Mouse (Mus musculus) cerebellum, adult 9-10 months (tissue): ENCODE data around the gene Akp3.
A peak's percentile ranks its signal among the peaks of the same experiment; 100 is the strongest.

Source experiments
- DNase-seq: peaks from one replicate; pipeline ENCODE4 v3.0.0; 2022

Gene Akp3

DNA sequence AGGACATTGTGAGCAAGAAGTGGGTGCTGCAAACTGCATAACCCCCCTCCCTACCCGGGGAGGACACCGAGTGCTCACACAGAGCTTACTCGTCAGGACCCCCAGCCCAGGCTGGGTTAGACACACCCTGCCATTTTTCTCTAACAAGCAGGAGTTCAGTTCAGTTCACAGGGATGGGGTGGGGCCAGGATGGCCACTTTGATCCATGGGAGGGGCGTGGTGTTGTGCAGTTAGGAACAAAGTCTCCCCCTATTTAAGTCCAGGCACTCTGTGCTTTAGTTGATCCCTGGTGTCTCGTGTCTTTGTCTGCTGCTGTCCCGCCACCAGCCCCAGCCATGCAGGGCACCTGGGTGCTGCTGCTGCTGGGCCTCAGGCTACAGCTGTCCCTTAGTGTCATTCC, at the start of gene Akp3:
TSS of gene Akp3 (plus strand) at position 301 of the 400 bp plus-strand sequence.
- DNase-seq, result no peak

DNA sequence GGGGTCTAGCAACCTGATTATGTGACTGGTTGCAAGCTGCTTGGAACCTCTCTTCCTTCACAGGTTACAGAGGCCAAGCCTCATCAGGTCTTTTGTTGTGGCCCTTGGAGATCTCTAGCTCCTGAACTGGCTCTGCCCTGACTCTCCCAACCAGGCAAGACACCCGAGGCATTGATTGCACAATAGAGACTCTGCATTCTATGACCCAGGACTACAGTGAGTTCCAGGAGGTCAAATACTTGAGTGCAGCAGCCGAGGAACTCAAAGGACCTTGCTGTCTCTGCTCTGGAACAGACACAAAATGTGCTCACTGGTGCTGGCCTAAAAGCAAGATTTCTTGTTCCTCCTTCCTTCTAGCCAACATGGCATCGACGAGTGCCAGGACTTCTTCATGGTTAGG, 38.6 kb upstream of the Akp3 start:
- DNase-seq, result no peak

DNA sequence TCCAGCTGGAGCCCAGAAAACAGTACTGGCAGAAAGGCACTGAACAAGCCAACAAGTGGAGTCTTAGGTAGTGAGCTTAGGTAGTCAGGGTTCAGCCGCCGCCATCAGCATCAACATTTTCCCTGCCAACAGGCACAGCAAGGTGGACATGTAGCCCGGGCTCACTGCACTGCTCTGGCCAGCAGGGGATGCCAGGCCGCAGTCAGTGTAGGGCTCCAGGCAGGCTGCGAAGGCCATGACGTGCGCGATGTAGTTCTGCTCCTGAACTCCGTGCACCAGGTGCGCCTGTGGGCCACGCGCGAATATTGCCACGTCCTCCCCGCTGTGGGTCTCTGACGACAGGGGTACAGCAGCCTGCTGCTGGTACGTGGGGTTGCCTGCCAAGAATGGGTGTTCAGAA, 37.8 kb upstream of the Akp3 start:
- no peak for DNase-seq

GRCm38 (mm10) chr1:87089251-87089650, 35.5 kb upstream of the Akp3 start:
- DNase-seq, result no peak

- no peak for DNase-seq
These were observed 34.9 kb upstream of the Akp3 start, which contains the start of gene Alppl2 for GRCm38 (mm10) chr1:87089828-87090227. TSS of gene Alppl2 (minus strand) at chr1:87089928.

DNA sequence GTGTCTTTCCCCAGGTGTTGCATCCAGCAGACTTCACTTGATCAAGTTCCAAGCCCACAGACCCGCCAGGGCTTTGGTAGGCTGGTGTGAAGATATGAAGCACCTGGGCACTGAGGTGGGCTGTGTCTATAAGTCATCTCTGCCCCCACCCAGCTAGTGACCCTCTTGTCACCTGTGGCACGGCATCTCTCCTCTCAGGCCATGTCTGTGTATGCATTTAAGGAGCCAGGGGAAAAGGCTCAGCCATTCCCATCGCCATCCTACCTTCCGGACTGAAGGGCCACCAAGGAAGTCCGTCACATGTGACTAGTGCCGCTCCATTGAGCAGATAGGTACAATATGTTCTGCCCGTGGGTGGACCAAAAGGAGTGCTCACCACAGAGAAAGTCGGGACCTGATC, 29.1 kb upstream of the Akp3 start:
- no peak for DNase-seq

DNA sequence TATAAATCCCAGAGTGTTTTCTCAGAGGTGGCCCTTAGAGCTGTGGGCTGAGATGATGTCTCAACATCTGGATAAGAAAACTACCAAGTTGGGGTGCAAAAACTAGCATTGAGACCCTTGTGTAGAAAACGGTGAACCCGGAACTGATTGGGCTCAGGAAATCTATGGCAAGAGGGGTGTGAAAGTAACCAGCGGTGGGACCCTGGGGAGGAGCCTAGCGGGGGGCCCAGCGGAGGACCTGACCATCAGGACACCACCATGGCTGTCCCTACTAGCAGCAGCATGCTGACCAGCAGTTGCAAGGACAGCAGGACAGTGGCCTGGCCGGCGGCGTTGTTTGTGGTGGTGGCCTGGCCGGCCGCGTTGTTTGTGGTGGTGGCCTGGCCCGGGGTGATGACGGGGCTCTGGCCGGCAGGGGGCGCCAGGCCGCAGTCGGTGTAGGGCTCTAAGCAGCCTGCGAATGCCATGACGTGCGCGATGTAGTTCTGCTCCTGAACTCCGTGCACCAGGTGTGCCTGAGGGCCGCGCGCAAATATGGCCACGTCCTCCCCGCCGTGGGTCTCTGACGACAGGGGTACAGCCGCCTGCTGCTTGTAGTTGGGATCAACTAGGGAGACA, 26.3 kb upstream of the Akp3 start:
- peak; percentile 3 for DNase-seq

- DNase-seq, result no peak
These were observed 23.4 kb upstream of the Akp3 start, which contains the start of gene Alpi for GRCm38 (mm10) chr1:87101411-87101810. TSS of gene Alpi (minus strand) at chr1:87101606.

DNA sequence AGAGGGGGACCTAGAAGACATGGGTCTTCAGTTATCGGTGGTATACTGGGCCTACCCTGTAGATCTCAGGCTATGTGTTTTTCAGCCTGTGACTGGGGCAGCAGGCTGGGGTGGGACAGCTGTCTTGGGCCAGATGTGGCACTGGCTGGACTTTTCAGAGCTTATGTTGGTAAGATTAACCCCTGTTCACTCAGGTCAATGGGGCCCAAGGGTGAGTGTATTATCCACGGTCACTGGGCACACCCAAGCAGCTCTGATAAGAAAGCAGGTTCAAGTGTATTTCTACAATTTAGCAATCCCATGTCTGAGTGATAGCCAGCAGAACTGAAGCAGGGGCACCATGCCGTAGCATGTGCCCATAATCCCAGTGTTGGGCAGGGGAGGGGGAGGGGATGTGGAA, 22.7 kb upstream of the Akp3 start:
- no peak for DNase-seq

DNA sequence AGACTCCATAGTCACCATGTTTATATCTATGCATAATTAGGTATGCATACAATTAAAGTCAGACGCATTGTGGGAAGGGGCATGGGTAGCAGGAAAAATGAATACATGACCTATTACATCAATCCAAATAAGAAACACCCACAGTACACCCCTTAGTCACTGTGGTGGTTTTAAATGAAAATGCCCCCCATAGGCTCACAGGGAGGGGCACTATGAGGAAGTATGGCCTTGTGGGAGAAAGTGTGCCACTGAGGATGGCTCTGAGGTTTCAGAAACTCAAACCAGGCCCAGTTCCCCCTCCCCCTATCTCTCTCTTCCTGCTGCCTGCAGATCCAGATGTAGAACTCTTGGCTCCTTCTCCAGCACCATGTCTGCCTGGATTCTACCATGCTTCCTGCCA, 20.8 kb upstream of the Akp3 start:
- no peak for DNase-seq

GRCm38 (mm10) chr1:87106536-87106935, 18.2 kb upstream of the Akp3 start:
- DNase-seq, result no peak

DNA sequence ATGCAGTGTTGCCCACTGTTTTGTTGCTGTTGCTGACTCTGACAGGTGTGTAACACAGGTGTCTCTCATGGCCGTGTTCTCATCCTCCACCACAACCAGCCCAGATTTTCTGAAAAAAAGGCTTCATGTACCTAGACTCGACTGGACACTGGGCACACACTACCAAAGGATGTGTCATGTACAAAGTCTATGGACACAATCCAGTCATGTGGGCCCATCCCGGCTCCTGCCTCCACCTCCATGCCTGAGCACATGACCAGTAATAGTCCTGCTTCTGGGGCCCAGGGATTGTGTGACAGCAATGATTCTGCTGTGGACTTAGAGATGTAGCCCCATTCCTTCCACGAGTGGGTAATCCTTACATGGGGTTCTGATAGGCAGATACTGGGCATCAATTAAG, 16.2 kb upstream of the Akp3 start:
- no peak for DNase-seq

GRCm38 (mm10) chr1:87111719-87112354, 12.9 kb upstream of the Akp3 start:
- DNase-seq, result no peak

DNA sequence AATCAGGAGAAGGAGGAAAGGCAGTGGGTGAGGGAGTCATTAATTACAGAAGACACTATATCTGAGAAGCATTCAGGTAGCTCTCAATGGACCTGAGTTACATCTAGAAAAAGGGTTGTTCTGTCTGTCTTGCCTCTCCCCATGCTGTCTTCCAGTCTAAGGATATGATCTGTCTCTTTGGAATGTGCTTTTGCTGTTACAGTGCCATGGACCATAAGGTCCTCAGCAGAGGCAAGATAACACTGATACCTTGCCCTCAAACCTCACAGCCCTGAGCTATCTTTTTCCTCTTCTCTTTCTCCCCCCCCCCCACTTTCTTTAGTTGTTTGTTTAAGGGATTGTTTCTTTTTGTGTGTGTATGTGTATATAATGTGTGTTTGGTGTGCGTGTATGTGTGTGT, 10.0 kb upstream of the Akp3 start:
- DNase-seq, result no peak

DNA sequence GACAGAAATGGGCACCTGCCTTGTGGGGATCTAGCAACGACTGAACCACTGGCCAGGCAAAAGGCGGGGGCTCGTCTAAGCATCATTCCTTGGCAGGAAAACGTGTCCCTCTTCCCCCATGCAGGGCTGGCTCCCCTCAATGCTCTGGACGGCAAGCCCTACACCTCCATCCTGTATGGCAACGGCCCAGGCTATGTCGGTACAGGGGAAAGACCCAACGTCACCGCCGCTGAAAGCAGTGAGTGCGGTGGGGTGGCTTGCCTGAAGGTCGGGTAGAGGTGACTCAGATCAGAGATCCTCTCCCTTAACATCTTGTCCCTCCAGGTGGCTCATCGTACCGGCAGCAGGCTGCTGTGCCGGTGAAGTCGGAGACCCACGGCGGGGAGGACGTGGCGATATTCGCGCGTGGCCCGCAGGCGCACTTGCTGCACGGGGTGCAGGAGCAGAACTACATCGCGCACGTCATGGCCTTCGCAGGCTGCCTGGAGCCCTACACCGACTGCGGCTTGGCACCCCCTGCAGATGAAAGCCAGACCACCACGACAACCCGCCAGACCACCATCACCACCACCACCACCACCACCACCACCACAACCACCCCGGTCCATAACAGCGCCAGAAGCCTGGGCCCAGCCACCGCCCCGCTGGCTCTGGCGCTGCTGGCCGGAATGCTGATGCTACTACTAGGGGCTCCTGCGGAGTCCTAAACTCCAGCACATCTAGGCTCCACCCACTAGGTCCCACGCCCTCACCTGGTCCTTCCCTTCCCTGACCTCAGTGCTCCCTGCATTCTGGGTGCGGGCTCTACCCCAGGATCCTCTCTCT, 2.6 kb downstream of the Akp3 start:
- DNase-seq, result no peak

GRCm38 (mm10) chr1:87131803-87132202, 7.0 kb downstream of the Akp3 start:
- DNase-seq, result no peak

GRCm38 (mm10) chr1:87141550-87141949, 16.8 kb downstream of the Akp3 start:
- DNase-seq, result no peak

- DNase-seq, result no peak
These were observed 17.7 kb downstream of the Akp3 start for GRCm38 (mm10) chr1:87142456-87142855.

DNA sequence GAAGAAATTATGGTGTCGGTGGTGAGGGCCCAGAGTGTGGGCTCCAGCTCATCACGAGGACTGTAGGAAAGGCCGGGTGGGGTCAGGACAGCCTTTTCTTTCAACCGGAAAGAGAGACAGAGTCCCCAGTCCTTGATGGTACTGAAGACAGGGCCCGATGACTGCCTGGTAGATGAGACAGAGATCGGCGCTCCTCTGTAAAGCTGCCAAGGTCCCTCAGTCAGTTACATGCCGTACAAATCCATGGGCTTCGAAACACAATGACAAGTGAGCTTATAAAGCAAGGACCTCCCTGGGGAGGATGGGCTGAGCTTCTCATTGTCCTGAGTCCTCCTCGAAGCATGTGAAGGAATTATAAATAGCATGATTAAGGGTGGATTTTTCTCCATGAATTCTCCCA, 18.4 kb downstream of the Akp3 start:
- no peak for DNase-seq

- DNase-seq, result no peak
These were observed 24.6 kb downstream of the Akp3 start for GRCm38 (mm10) chr1:87149422-87149821.

- no peak for DNase-seq
These were observed 26.5 kb downstream of the Akp3 start for GRCm38 (mm10) chr1:87151286-87151685.

DNA sequence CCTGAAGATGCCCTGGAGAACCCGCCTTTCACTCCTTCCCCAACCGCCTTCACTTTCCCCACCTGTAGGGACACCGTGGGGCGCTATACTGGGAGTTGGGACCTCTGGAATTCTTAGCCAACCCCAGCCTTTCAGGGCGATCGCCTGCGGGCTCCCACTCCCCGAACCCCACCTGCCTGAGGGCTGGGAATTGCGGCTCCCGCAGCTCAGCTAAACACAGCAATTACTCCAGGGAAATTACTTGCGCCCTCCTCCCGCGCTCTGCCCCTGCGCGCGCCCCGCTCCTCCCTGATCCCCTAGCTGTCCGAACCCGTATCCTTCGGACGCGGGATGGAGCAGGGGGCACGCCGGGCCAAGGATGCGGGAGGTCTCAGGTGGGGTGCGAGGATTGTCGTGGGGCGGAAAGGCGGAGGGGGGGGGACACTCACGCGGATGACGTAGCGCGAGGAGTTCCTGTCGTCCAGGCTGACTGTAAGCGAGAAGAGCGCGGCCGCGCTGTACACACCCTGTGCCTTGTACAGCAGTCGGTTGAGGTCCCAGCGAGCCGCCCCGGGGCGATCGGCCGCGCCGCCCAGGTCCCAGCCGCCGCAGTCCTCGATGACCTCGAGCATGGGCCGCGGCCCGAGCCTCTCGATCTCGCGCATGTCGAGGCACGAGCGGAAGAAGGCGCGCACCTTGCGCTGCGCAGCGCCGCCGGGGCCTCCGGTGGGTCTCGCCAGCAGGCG, 29.2 kb downstream of the Akp3 start:
- no peak for DNase-seq

- no peak for DNase-seq
These were observed 29.8 kb downstream of the Akp3 start for GRCm38 (mm10) chr1:87154501-87155120.
